Mouse (Mus musculus) kidney, postnatal 4 days (tissue): ENCODE measurements at regions not wholly inside any gene's neighbourhood (a gene's known extent, or its start where the extent isn't known, plus 50 kb on each side); places are given as distances from the start of the nearest gene placed in this dataset.
"Not testable (repeated sequence)": the region's sequence is repeated elsewhere in the genome, so short reads cannot be mapped to it uniquely, and the experiment has no call there.

Source experiments
- DNase-seq, 2 experiments: peaks; one replicate each; pipeline ENCODE4 v3.0.0; 2021; ENCODE audit warnings: mixed read lengths in 2 of 2

- DNase-seq, result peak in 1 of 2 experiments; percentile 2
Measured at GRCm38 (mm10) chr16:42517321-42517720, 176.9 kb upstream of the Gap43 start.

GRCm38 (mm10) chr16:42515929-42516328, 175.5 kb upstream of the Gap43 start:
- DNase-seq, result no peak

GRCm38 (mm10) chr16:42505107-42505506, 164.7 kb upstream of the Gap43 start:
- no peak for DNase-seq

GRCm38 (mm10) chr16:42501713-42502112, 161.3 kb upstream of the Gap43 start:
- DNase-seq, result no peak

GRCm38 (mm10) chr16:42501109-42501508, 160.7 kb upstream of the Gap43 start:
- not testable (repeated sequence) for DNase-seq

GRCm38 (mm10) chr16:42499514-42499913, 159.1 kb upstream of the Gap43 start:
- DNase-seq, result no peak

GRCm38 (mm10) chr16:42498368-42498767, 157.9 kb upstream of the Gap43 start:
- DNase-seq, result no peak

- DNase-seq, result no peak
Measured at GRCm38 (mm10) chr16:42493596-42493995, 153.1 kb upstream of the Gap43 start.

GRCm38 (mm10) chr16:42488745-42489144, 148.3 kb upstream of the Gap43 start:
- DNase-seq, result no peak

- DNase-seq, result no peak
Measured at GRCm38 (mm10) chr16:42479978-42480377, 139.5 kb upstream of the Gap43 start.

- no peak for DNase-seq
Measured at GRCm38 (mm10) chr16:42466976-42467375, 126.5 kb upstream of the Gap43 start.

- no peak for DNase-seq
Measured at GRCm38 (mm10) chr16:42456335-42456984, 116.0 kb upstream of the Gap43 start.

- no peak for DNase-seq
Measured at GRCm38 (mm10) chr16:42453338-42453737, 112.9 kb upstream of the Gap43 start.

GRCm38 (mm10) chr16:42449840-42450444, 109.5 kb upstream of the Gap43 start:
- DNase-seq, result no peak

- peak; percentile 3 to 13 for DNase-seq
Measured at GRCm38 (mm10) chr16:42444863-42445423, 104.5 kb upstream of the Gap43 start.

- DNase-seq, result no peak
Measured at GRCm38 (mm10) chr16:42444408-42444862, 104.0 kb upstream of the Gap43 start.

GRCm38 (mm10) chr16:42440822-42441221, 100.4 kb upstream of the Gap43 start:
- DNase-seq, result peak; percentile 13 to 18

GRCm38 (mm10) chr16:42431529-42431928, 91.1 kb upstream of the Gap43 start:
- DNase-seq, result no peak

GRCm38 (mm10) chr16:42416673-42417072, 76.2 kb upstream of the Gap43 start:
- no peak for DNase-seq

- not testable (repeated sequence) for DNase-seq
Measured at GRCm38 (mm10) chr16:42412031-42412430, 71.6 kb upstream of the Gap43 start.

- DNase-seq, result no peak
Measured at GRCm38 (mm10) chr16:42396596-42396995, 56.1 kb upstream of the Gap43 start.
